Mouse (Mus musculus) limb, embryonic 11.5 days (tissue): Measurements from ENCODE around the gene Hist1h2ac. TPM values are rescaled to one million over a fixed set of nuclear protein-coding genes. Genes with fewer than 3 reads are reported as not detected.
"Not testable (repeated sequence)": the region's sequence is repeated elsewhere in the genome, so short reads cannot be mapped to it uniquely, and the experiment has no call there.

Experiments
- ATAC-seq: fragments of 200-750 bp; cut with Nextera tagmentation; 2 replicates; pipeline ENCODE4 v1.8.0; 2017; ENCODE audit warnings: low read depth; ENCODE audit not compliant: insufficient number of reproducible peaks, low FRiP score, low TSS enrichment
- DNase-seq: peaks from one replicate; pipeline ENCODE4 v3.0.0-alpha.2; 2015; ENCODE audit warnings: low spot score
- H3K27ac ChIP-seq: fragments of 300-500 bp; sonication (generic); replicated peaks from 2 replicates; pipeline ENCODE4 v1.5.1; 2014; ENCODE audit warnings: low read depth, mild to moderate bottlenecking, low read length
- H3K27me3 ChIP-seq: fragments of 300-500 bp; sonication (generic); 2 replicates; pipeline ENCODE4 v1.6.1; 2014; ENCODE audit warnings: mild to moderate bottlenecking, low read length, mixed read lengths; ENCODE audit not compliant: control insufficient read depth, insufficient read depth
- H3K36me3 ChIP-seq: fragments of 300-500 bp; sonication (generic); 2 replicates; pipeline ENCODE4 v1.6.1; 2014; ENCODE audit warnings: mild to moderate bottlenecking, low read length, moderate library complexity, mixed read lengths; ENCODE audit not compliant: control insufficient read depth, insufficient read depth
- H3K4me1 ChIP-seq: fragments of 300-500 bp; sonication (generic); 2 replicates; pipeline ENCODE4 v1.6.1; 2014; ENCODE audit warnings: low read length, mixed read lengths; ENCODE audit not compliant: control insufficient read depth, insufficient read depth
- H3K4me2 ChIP-seq: fragments of 300-500 bp; sonication (generic); 2 replicates; pipeline ENCODE4 v1.6.1; 2014; ENCODE audit warnings: low read depth, mild to moderate bottlenecking, moderate library complexity; ENCODE audit not compliant: severe bottlenecking
- H3K4me3 ChIP-seq: fragments of 300-500 bp; sonication (generic); 2 replicates; pipeline ENCODE4 v1.5.1; 2014; ENCODE audit warnings: low read depth, low read length
- H3K9ac ChIP-seq: fragments of 300-500 bp; sonication (generic); 2 replicates; pipeline ENCODE4 v1.6.1; 2014; ENCODE audit warnings: mild to moderate bottlenecking, low read length
- H3K9me3 ChIP-seq: fragments of 300-500 bp; sonication (generic); 2 replicates; pipeline ENCODE4 v1.6.1; 2016; ENCODE audit warnings: low read length; ENCODE audit not compliant: control insufficient read depth
- WGBS: fragments of 180-500 bp; shearing (Covaris S2); extraction: QIAGEN DNeasy Blood & Tissue Kit; methylation state at CpG from one replicate; pipeline ENCODE4 v1.1.7; 2014; 5-methylcytosine and 5-hydroxymethylcytosine counted together
- polyA plus RNA-seq: library from polyadenylated mRNA; unstranded; fragments of >200 nt; fragmentation: Nextera tagmentation; extraction: Ambion mirVana; gene quantifications from 2 replicates; pipeline ENCODE4 v1.2.1, GENCODE M21; 2014

The Hist1h2ac gene
- polyA plus RNA-seq, 1 experiment from 2014 or later: 1.0 TPM

DNA sequence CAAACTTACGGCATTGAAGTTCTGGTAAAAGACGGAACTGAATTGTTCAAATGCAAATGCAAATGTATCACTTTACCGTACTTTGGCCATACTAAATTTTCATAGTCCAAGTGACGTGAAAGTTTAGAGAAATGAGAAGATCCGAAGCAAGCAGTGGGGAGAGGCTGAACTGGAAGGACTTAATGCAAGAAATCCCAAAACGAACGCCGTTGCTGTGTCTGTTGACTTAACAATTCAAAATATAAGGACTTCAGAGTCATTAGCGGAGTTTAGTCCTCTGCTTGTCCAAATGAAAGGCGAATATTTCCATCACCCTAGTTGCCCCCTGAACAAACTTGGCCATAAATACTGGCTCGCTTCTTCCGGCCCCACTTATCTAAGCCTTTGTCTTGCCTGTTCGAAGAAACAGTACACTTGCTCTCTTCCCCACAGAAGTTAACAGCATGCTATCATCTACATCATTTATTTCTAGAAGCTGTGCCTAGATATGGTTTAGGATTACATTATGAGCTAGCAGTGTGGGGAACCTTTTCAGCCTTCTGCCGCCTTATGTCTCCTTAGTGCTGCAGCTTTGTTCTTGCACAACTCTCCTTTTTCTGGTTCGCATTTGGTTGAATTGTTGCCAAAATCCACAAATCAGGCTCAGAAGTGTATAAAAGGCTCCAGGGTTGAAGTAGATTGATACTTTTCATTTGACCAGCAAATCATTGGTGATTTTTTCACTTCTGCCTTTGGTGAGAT lies 1.5 kb upstream of the Hist1h2ac start:
- ATAC-seq (no peak), DNase-seq (peak; percentile 69)
- Histone ChIP-seq H3K4me2 (peak overlapping the region; percentile 58), H3K27me3 (no peaks in the 10 kb centered on the region), H3K27ac (peak overlapping the region; percentile 96), H3K4me1 (no peaks in the 10 kb centered on the region), H3K36me3 (no peaks in the 10 kb centered on the region), H3K9me3 (no peaks in the 10 kb centered on the region), H3K9ac (peak overlapping the region; percentile 72), H3K4me3 (peak overlapping the region; percentile 35)
- WGBS: 20% methylated on average over 15 of the region's 15 CpGs

DNA sequence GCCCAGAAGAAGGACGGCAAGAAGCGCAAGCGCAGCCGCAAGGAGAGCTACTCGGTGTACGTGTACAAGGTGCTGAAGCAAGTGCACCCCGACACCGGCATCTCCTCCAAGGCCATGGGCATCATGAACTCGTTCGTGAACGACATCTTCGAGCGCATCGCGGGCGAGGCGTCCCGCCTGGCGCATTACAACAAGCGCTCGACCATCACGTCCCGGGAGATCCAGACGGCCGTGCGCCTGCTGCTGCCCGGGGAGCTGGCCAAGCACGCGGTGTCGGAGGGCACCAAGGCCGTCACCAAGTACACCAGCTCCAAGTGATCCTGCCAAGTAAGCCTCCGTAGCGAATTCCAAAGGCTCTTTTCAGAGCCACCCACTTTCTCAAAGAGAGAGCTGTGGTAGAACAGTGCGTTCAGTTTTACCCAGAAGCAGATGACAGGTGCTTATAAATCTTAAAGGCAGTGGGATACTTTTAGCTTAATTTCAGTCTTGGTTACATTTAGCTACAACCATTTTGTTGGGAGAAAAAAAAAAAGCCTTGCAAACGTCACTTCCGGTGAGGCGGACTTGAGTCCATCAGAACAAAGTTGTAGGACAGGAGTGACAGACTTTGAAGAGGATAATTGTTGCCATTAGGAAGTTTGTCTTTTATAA lies 672 bp upstream of the Hist1h2ac start:
- not testable (repeated sequence) for H3K36me3 ChIP-seq, H3K27me3 ChIP-seq, H3K9me3 ChIP-seq, H3K4me1 ChIP-seq
- Histone ChIP-seq H3K4me2 (peak overlapping the region; percentile 58), H3K9ac (peak overlapping the region; percentile 72), H3K27ac (peak overlapping the region; percentile 96), H3K4me3 (peak overlapping the region; percentile 35)
- WGBS: 0% methylated on average over 11 of the region's 37 CpGs
- peak; percentile 78 for DNase-seq
- peak; percentile 16 for ATAC-seq

DNA sequence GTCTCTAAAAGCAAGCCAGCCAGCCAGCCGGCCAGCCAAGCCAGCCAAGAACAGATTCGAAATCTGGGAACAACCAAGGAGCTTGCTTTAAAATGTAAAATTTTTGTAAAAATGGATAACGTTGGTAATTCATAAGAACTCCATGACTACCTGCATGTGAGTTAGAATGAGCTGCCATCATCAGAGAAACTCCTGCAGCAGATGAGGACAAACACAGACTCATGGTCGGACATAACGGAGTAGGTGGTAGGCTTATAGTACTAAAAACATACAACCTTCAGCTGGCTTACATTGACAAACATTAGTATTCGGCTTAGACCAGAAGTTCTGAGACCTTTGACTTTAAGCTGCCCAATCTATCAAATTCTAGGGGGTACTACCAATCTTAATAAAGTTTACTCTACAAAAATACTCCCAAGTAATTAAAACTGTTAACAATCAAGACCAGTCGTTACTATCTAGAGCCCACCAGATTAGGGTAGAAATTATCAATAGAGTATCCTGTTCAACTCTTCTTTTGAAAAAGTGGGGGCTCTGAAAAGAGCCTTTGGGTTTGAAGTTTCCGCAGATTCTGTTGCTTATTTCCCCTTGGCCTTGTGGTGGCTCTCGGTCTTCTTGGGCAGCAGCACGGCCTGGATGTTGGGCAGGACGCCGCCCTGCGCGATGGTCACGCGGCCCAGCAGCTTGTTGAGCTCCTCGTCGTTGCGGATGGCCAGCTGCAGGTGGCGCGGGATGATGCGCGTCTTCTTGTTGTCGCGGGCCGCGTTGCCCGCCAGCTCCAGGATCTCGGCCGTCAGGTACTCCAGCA lies 597 bp downstream of the Hist1h2ac start:
- peak overlapping the region; percentile 83 for H3K27ac ChIP-seq
- peak overlapping the region; percentile 61; the same call in 1 of the 2 replicates for H3K9ac ChIP-seq
- peak overlapping the region; percentile 50 for H3K4me2 ChIP-seq
- H3K9me3 ChIP-seq, H3K27me3 ChIP-seq, H3K4me1 ChIP-seq, H3K36me3 ChIP-seq, ATAC-seq: not testable (repeated sequence)
- DNase-seq: peak; percentile 56
- H3K4me3 ChIP-seq: peak overlapping the region; percentile 30
- WGBS: 16% methylated on average over 10 of the region's 30 CpGs

DNA sequence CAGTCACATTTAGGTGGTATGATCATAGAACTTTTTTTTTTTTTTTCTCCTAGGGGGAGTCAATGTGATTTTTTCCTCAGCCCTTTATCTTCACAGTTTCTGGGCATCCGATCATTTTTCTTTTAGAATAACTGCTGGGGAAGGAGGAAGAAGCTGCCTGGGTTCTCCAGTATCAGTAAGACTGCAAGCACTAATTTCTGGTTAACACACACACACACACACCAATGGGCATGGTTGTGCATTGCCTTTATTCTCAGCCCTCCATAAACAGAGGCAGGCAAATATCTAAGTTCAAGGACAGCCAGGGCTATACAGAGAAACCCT lies 1.2 kb downstream of the Hist1h2ac start:
- DNase-seq: no peak
- H3K4me1 ChIP-seq: no peaks in the 10 kb centered on the region

DNA sequence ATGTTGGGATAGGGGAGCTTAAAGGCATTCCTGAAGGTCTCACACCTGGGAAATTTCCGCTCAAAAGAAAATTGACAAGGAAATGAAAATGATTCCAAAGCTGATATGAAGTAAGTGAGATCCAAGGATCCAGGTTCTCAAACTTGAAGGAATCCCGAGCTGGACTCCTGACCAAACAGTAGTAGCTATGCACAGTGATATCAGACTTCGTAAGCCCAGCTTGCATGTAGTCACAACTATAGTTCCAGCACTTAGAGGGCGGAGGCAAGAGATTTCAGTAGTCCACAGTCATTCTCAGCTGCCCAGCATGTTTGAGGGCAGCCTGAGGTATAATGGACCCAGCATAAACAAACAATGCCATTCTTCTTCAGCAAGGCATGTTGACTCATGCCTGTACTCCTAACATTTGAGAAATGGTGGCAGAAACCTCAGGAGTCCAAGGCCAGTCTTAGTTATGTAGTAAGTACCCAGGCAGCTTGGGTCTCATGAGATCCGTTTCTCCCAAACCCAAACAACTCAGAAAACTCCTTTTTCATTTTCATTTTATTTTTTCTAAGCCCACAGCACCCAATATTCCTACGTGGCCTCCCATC lies 1.7 kb downstream of the Hist1h2ac start:
- Histone ChIP-seq H3K27ac (no peak overlapping the region), H3K4me2 (peak overlapping the region; percentile 50; the same call in 1 of the 2 replicates)

More for the DNA sequence above, 1.2 kb downstream of the Hist1h2ac start:
- Histone ChIP-seq H3K27me3 (no peaks in the 10 kb centered on the region), H3K36me3 (no peaks in the 10 kb centered on the region), H3K9ac (peak overlapping the region; percentile 61; the same call in 1 of the 2 replicates), H3K4me2 (peak overlapping the region; percentile 50; the same call in 1 of the 2 replicates), H3K4me3 (peak overlapping the region; percentile 30), H3K27ac (peak overlapping the region; percentile 83), H3K9me3 (no peaks in the 10 kb centered on the region)
- ATAC-seq: no peak
- 77% methylated on average over 1 of the region's 1 CpGs for WGBS

DNA sequence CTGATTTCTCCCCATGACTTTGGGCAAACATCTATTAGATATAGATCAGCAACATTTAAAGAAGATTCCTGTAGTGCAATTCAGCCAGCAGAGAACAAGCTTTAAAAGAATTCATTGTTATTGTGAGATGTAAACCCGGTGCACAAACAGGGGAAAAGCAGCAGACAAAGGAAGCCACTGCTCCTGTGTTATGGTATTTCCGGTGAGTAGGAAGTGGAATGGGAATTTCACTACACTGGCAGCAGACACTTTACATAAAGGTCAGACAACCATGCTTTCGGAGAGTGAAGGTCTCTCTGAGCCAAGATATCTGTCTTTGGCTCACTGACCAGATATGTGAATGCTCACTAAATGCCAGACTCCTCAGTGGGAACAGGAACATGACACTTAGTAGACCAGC lies 21.2 kb downstream of the Hist1h2ac start:
- H3K27ac ChIP-seq: no peak overlapping the region
- H3K4me2 ChIP-seq: no peak overlapping the region
- H3K9me3 ChIP-seq: no peaks in the 10 kb centered on the region
- H3K4me1 ChIP-seq: no peaks in the 10 kb centered on the region
- H3K9ac ChIP-seq: no peak overlapping the region
- peak; percentile 7 for DNase-seq
- H3K4me3 ChIP-seq: no peak overlapping the region
- no peak for ATAC-seq
- no peaks in the 10 kb centered on the region for H3K36me3 ChIP-seq
- no peaks in the 10 kb centered on the region for H3K27me3 ChIP-seq
- WGBS: 93% methylated on average over 3 of the region's 3 CpGs

More for the DNA sequence above, 1.7 kb downstream of the Hist1h2ac start:
- no peak for ATAC-seq
- H3K27me3 ChIP-seq: no peaks in the 10 kb centered on the region
- WGBS: 86% methylated on average over 6 of the region's 6 CpGs
- peak; percentile 21 for DNase-seq
- no peak overlapping the region for H3K9ac ChIP-seq
- no peaks in the 10 kb centered on the region for H3K36me3 ChIP-seq
- no peaks in the 10 kb centered on the region for H3K9me3 ChIP-seq
- no peaks in the 10 kb centered on the region for H3K4me1 ChIP-seq
- H3K4me3 ChIP-seq: no peak overlapping the region

DNA sequence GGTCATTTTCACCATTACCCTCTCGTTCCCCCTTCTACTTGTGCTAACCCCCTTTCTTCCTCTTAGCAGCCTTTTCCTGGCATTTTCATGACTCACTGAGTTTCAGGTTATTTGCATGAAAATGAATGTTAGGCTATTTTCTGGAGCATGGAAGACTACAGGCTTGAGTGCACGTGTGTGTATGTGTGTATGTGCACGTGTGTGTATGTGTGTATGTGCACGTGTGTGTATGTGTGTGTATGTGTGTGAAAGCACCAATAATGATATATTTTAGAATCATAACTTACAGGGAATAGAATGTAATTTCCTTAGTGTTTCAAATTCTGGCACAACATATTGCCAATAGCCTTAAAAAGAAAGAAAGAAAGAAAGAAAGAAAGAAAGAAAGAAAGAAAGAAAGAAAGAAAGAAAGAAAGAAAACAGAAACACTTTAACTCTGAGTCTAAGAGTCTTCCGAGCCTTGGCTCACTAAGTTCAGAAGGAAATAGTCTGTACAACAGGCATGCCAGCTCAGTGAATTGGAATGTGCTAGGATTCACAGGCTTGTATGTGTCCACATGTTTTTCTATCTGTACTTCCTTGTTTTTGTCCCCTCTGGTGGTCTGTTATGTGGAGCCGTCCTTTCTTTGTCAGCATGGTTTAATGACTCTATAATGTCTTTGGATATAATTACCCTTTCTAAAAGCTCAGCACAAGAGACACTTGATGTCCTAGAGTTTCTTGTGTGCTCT lies 23.9 kb downstream of the Hist1h2ac start:
- Histone ChIP-seq H3K4me2 (no peak overlapping the region), H3K9ac (no peak overlapping the region), H3K36me3 (no peaks in the 10 kb centered on the region), H3K4me1 (no peaks in the 10 kb centered on the region), H3K9me3 (no peaks in the 10 kb centered on the region), H3K27me3 (no peaks in the 10 kb centered on the region), H3K27ac (no peak overlapping the region), H3K4me3 (no peak overlapping the region)
- DNase-seq: peak; percentile 4
- ATAC-seq: no peak
- WGBS: 78% methylated on average over 6 of the region's 6 CpGs
